Mouse (Mus musculus) erythroblast, embryonic 14.5 days (primary cell): ENCODE measurements around the gene Shld1.

Experiments used
- GATA1 ChIP-seq: IDR thresholded peaks from 2 replicates; pipeline ENCODE4 v1.6.1; 2012; ENCODE audit warnings: low read length, inconsistent platforms, mixed read lengths
- TAL1 ChIP-seq: IDR thresholded peaks from 3 replicates; pipeline ENCODE4 v1.6.1; 2012; ENCODE audit warnings: low read length, inconsistent platforms, mixed read lengths

DNA sequence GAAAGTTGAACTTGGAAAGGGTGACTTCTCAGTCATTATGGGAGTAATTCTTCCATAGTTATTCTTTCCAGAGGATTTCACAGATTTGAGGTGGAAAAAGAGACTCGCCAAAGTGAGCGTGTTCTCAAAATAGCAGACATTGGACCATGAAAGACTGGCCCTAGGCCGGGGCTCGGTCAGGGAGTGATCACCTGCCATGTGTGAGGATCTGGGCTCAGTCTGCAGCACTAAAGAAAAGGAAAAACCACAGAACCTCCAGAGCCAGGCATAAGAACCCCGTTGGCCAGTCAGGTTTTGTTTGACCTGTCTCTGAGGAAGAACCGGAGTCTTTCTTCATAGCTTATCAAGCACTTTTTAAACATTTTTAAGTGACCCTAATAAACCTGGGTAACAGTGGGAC lies 97.3 kb downstream of the Shld1 start:
- TF ChIP-seq GATA1 (no peak), TAL1 (no peak)
